Mouse (Mus musculus) splenic B cell, adult 2 months (primary cell): ENCODE results near the gene Hsd17b6.
A peak's percentile ranks its signal among the peaks of the same experiment; 100 is the strongest.

Source experiments
- DNase-seq: peaks from one replicate; pipeline ENCODE4 v3.0.0-alpha.2; 2011; ENCODE audit warnings: low read depth, low spot score
- H3K27me3 ChIP-seq: 2 replicates; pipeline ENCODE4 v1.6.1; 2012; ENCODE audit warnings: mild to moderate bottlenecking, low read length, moderate library complexity, mixed read lengths; ENCODE audit not compliant: control insufficient read depth, poor library complexity, insufficient read depth, severe bottlenecking
- H3K36me3 ChIP-seq: 2 replicates; pipeline ENCODE4 v1.6.1; 2012; ENCODE audit warnings: mild to moderate bottlenecking, low read length, moderate library complexity, mixed read lengths; ENCODE audit not compliant: control insufficient read depth, poor library complexity, insufficient read depth, severe bottlenecking

Gene Hsd17b6

GRCm38 (mm10) chr10:128030860-128031259 is 23.4 kb upstream of the Hsd17b6 start:
- no peak for DNase-seq
- 0 out of 2 replicates have a peak, but pooled peaks cover 2% of the 10 kb centered on the region for H3K36me3 ChIP-seq

GRCm38 (mm10) chr10:128029931-128030330 is 22.5 kb upstream of the Hsd17b6 start:
- H3K36me3 ChIP-seq = 0 out of 2 replicates have a peak, but pooled peaks cover 2% of the 10 kb centered on the region
- DNase-seq = no peak
- no peaks in the 10 kb centered on the region for H3K27me3 ChIP-seq

More at GRCm38 (mm10) chr10:128030860-128031259, 23.4 kb upstream of the Hsd17b6 start:
- H3K27me3 ChIP-seq = no peaks in the 10 kb centered on the region

GRCm38 (mm10) chr10:128023496-128023895 is 16.1 kb upstream of the Hsd17b6 start:
- no peak for DNase-seq
- H3K36me3 ChIP-seq = no peaks in the 10 kb centered on the region; the same call in 1 of the 2 replicates
- H3K27me3 ChIP-seq = no peaks in the 10 kb centered on the region

GRCm38 (mm10) chr10:128022196-128022595 is 14.8 kb upstream of the Hsd17b6 start:
- Histone ChIP-seq H3K27me3 (no peaks in the 10 kb centered on the region), H3K36me3 (no peaks in the 10 kb centered on the region; the same call in 1 of the 2 replicates)
- DNase-seq = no peak

- H3K36me3 ChIP-seq = no peaks in the 10 kb centered on the region; the same call in 1 of the 2 replicates
- peak; percentile 79 for DNase-seq
- no peaks in the 10 kb centered on the region for H3K27me3 ChIP-seq
Observed at GRCm38 (mm10) chr10:128015068-128015934, 7.9 kb upstream of the Hsd17b6 start, which contains the start of gene Prim1. Gene Prim1 (plus strand): TSS chr10:128015168.

- H3K36me3 ChIP-seq = no peaks in the 10 kb centered on the region
- no peak for DNase-seq
- no peaks in the 10 kb centered on the region for H3K27me3 ChIP-seq
Observed at GRCm38 (mm10) chr10:128009735-128010134, 2.3 kb upstream of the Hsd17b6 start.

GRCm38 (mm10) chr10:128008207-128008889 is 937 bp upstream of the Hsd17b6 start:
- DNase-seq = peak; percentile 79
- Histone ChIP-seq H3K36me3 (no peaks in the 10 kb centered on the region), H3K27me3 (no peaks in the 10 kb centered on the region)

GRCm38 (mm10) chr10:128005479-128005878 is 1.9 kb downstream of the Hsd17b6 start:
- Histone ChIP-seq H3K36me3 (no peaks in the 10 kb centered on the region), H3K27me3 (no peaks in the 10 kb centered on the region)
- no peak for DNase-seq

- Histone ChIP-seq H3K27me3 (no peaks in the 10 kb centered on the region), H3K36me3 (no peaks in the 10 kb centered on the region)
- DNase-seq = no peak
Observed at GRCm38 (mm10) chr10:128004918-128005317, 2.5 kb downstream of the Hsd17b6 start.

GRCm38 (mm10) chr10:128003281-128003801 is 4.1 kb downstream of the Hsd17b6 start:
- Histone ChIP-seq H3K27me3 (no peaks in the 10 kb centered on the region), H3K36me3 (no peaks in the 10 kb centered on the region)
- DNase-seq = no peak

- Histone ChIP-seq H3K27me3 (no peaks in the 10 kb centered on the region), H3K36me3 (no peaks in the 10 kb centered on the region)
- peak; percentile 20 for DNase-seq
Observed at GRCm38 (mm10) chr10:127998260-127998659, 9.2 kb downstream of the Hsd17b6 start.

- Histone ChIP-seq H3K27me3 (no peaks in the 10 kb centered on the region), H3K36me3 (no peaks in the 10 kb centered on the region)
- DNase-seq = no peak
Observed at GRCm38 (mm10) chr10:127996690-127997089, 10.7 kb downstream of the Hsd17b6 start.

- no peaks in the 10 kb centered on the region; the same call in 1 of the 2 replicates for H3K27me3 ChIP-seq
- DNase-seq = no peak
- H3K36me3 ChIP-seq = no peaks in the 10 kb centered on the region
Observed at GRCm38 (mm10) chr10:127985601-127986000, 21.8 kb downstream of the Hsd17b6 start.

- no peak for DNase-seq
- H3K27me3 ChIP-seq = no peaks in the 10 kb centered on the region; the same call in 1 of the 2 replicates
- H3K36me3 ChIP-seq = no peaks in the 10 kb centered on the region
Observed at GRCm38 (mm10) chr10:127984650-127985049, 22.8 kb downstream of the Hsd17b6 start.

- no peak for DNase-seq
- Histone ChIP-seq H3K27me3 (no peaks in the 10 kb centered on the region), H3K36me3 (no peaks in the 10 kb centered on the region)
Observed at GRCm38 (mm10) chr10:127975503-127975902, 31.9 kb downstream of the Hsd17b6 start.
